Mouse (Mus musculus) ES-E14 (cell line): Measurements from ENCODE around the gene Plekhg1.

Source experiments
- CHD2 ChIP-seq: IDR thresholded peaks from 2 replicates; pipeline ENCODE4 v1.6.1; 2014; ENCODE audit warnings: mild to moderate bottlenecking, low read depth, low read length, inconsistent platforms
- HCFC1 ChIP-seq: IDR thresholded peaks from 2 replicates; pipeline ENCODE4 v1.6.1; 2012; ENCODE audit warnings: low read length, inconsistent platforms, borderline replicate concordance; ENCODE audit not compliant: insufficient read depth
- MAFK ChIP-seq: IDR thresholded peaks from 2 replicates; pipeline ENCODE4 v1.6.1; 2014; ENCODE audit warnings: mild to moderate bottlenecking, low read depth, low read length, inconsistent platforms; ENCODE audit not compliant: insufficient read depth
- ZC3H11A ChIP-seq: IDR thresholded peaks from 2 replicates; pipeline ENCODE4 v1.6.1; 2012; ENCODE audit warnings: low read depth, mild to moderate bottlenecking, inconsistent platforms, low read length, borderline replicate concordance
- ZNF384 ChIP-seq: IDR thresholded peaks from 2 replicates; pipeline ENCODE4 v1.6.1; 2012; ENCODE audit warnings: low read depth, low read length, inconsistent platforms

DNA sequence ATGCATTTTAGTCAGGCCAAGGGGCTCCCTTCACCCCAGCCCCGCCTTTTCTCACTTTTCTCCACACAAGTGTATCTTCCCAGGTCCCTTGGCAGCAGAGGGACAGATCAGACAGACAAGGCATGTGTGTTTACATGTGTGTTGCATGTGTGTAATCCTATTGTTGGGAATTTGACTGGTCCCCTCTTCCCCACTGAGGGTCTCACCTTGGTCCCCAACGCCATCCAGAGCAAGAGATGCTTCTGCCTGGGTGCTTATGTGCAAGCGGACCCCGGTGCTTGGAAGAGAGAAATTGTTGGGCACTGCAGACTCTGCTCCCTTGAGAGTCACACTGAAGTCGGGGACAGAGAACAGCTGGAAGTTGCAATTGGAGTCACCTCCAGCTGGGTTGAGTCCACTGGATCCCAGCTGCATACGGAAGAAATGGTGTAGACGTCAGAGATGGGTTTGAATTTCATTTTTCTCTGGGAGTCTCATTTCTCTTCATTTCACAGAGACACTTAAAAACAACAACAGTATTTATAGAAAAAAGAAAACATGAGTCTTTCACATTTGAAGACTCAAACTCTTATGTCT is 257.8 kb downstream of the Plekhg1 start:
- TF ChIP-seq ZNF384 (no peak), MAFK (no peak), ZC3H11A (no peak), HCFC1 (no peak), CHD2 (no peak)
